Mouse (Mus musculus): ENCODE results near the gene Gm29666.

- TF ChIP-seq CTCF (IDR thresholded peaks at IDR 0.05; ENCODE audit: extremely low read depth, insufficient read length, insufficient replicate concordance, low read depth, low read length) (no peak), POLR2A (IDR thresholded peaks at IDR 0.05; ENCODE audit: low read depth, low read length) (no peak)
These were observed 15.9 kb downstream of the Gm29666 start for GRCm38 (mm10) chr15:84903843-84904385.
